Mouse (Mus musculus) CD4-positive naive resting alpha-beta T cell, adult 57 days (primary cell): ENCODE measurements around the gene Gm10128. TPM values are rescaled to one million over a fixed set of nuclear protein-coding genes. Genes with fewer than 3 reads are reported as not detected.

Source experiments
- total RNA-seq: library from RNA; stranded (reverse); gene quantifications from one replicate; pipeline ENCODE4 v1.2.4, GENCODE M21; 2023

The Gm10128 gene
- total RNA-seq: not detected

GRCm38 (mm10) chr14:7643872-7644271 lies at the start of gene Gm10128:
TSS of gene Gm10128 (minus strand) at chr14:7643972.

GRCm38 (mm10) chr14:7595492-7595891 lies 48.3 kb downstream of the Gm10128 start, which contains the start of gene Gm10338:
TSS of gene Gm10338 (minus strand) at chr14:7595592.

Other genes with a start within 250 kb of the Gm10128 start
- not detected for gene Gm3755, start 193.1 kb downstream of the Gm10128 start, total RNA-seq
- gene Gm3752, start 160.2 kb downstream of the Gm10128 start, total RNA-seq: not detected
- gene Gm3558, start 75.4 kb downstream of the Gm10128 start, total RNA-seq: 0.35 TPM
- not detected for gene Gm10338, start 48.4 kb downstream of the Gm10128 start, total RNA-seq
- gene Gm26661, start 147.6 kb upstream of the Gm10128 start, total RNA-seq: not detected
- gene Flnb, start 174.0 kb upstream of the Gm10128 start, total RNA-seq: 32.1 TPM